Mouse (Mus musculus) layer of hippocampus, postnatal 10 days (tissue): ENCODE results near the gene Olfr157. TPM values are rescaled to one million over a fixed set of nuclear protein-coding genes. Genes with fewer than 3 reads are reported as not detected.
"Not testable (repeated sequence)": the region's sequence is repeated elsewhere in the genome, so short reads cannot be mapped to it uniquely, and the experiment has no call there.

ENCODE experiments used
- DNase-seq, 2 experiments: peaks; one replicate each; pipeline ENCODE4 v3.0.0; 2021; ENCODE audit warnings: low spot score in 2 of 2
- total RNA-seq, 2 experiments: library from RNA; stranded (reverse); gene quantifications; 2 replicates each; pipeline ENCODE4 v1.2.3; 2021

The Olfr157 gene
- total RNA-seq, 2 experiments from 2014 or later: not detected

DNA sequence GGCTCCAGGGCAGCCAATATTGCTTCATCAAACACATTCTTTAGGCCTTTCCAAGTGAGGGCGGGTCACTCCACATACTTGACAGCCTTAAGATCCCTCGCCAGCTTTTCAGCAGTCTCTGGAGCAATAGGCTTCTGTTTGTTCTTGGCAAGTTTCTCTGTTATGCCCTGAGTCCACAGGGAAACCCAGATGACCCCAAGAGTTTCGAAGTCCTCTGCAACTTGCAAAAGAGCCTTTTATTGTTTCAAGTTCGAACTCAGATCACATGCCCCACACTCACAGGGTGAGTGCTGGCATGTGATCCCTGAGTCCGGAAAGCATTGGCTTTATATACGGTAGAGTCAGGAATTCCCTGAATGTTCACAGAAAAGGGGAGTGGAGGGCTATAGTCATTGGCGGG lies 41.1 kb downstream of the Olfr157 start:
- DNase-seq: no peak

DNA sequence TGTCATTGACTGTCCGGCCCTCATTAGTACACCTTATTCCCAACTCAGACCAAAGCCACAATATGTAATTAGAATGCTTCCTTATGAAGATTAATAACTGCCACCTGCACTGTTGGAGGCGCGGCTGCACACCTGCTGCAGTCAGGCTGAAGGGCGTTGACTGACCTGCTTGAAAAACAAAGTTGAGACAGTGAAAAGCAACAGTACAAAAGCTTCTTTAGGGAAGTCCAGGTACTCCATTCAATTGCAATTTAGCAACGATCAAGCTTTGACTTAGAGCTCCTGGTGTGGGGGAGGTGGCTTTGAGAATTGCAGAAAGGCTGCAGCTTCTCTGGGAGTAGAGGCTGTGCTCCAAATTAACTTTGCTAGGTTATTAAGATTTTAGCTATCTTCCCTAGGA lies 44.2 kb downstream of the Olfr157 start:
- DNase-seq: not testable (repeated sequence)

- no peak for DNase-seq
Observed at GRCm38 (mm10) chr4:43795296-43795695, 44.7 kb downstream of the Olfr157 start.

Other genes starting within 250 kb of the Olfr157 start
- gene Npr2, start 208.3 kb downstream of the Olfr157 start, total RNA-seq: 10 to 100 TPM; 47.8 to 49.0 TPM
- 1 to 10 TPM; 2.1 to 2.3 TPM for gene Spag8, start 186.6 kb downstream of the Olfr157 start, total RNA-seq
- gene Hint2, start 183.7 kb downstream of the Olfr157 start, total RNA-seq: 10 to 100 TPM; 30.9 to 34.0 TPM
- 10 to 100 TPM; 49.4 to 50.5 TPM for gene Tmem8b, start 171.2 kb downstream of the Olfr157 start, total RNA-seq
- gene Fam221b, start 171.1 kb downstream of the Olfr157 start, total RNA-seq: 1 to 10 TPM in 1 of 2 experiments, under 1 TPM in 1; 0.53 to 1.0 TPM
- not detected for gene Olfr70, start 139.4 kb downstream of the Olfr157 start, total RNA-seq
- gene Olfr71, start 129.9 kb downstream of the Olfr157 start, total RNA-seq: not detected
- under 1 TPM; 0.45 to 0.48 TPM for gene Hrct1, start 113.0 kb downstream of the Olfr157 start, total RNA-seq
- gene Spaar, start 110.2 kb downstream of the Olfr157 start, total RNA-seq: under 1 TPM; 0.39 to 0.40 TPM
- gene Olfr159, start 69.2 kb downstream of the Olfr157 start, total RNA-seq: not detected
- gene Olfr156, start 16.3 kb downstream of the Olfr157 start, total RNA-seq: not detected
- gene Olfr155, start 11.4 kb upstream of the Olfr157 start, total RNA-seq: not detected
- 1 to 10 TPM; 5.0 to 7.2 TPM for gene Reck, start 35.3 kb upstream of the Olfr157 start, total RNA-seq
- gene Glipr2, start 117.2 kb upstream of the Olfr157 start, total RNA-seq: 1 to 10 TPM; 1.9 to 2.4 TPM
- gene Ccin, start 143.3 kb upstream of the Olfr157 start, total RNA-seq: not detected
- 100 to 1,000 TPM; 325 to 347 TPM for gene Clta, start 164.3 kb upstream of the Olfr157 start, total RNA-seq
- gene Gne, start 244.0 kb upstream of the Olfr157 start, total RNA-seq: 10 to 100 TPM; 42.9 to 43.5 TPM